Mouse (Mus musculus): Measurements from ENCODE around the gene Galnt7. TPM values are rescaled to one million over a fixed set of nuclear protein-coding genes. Genes with fewer than 3 reads are reported as not detected.

Gene Galnt7
- total and polyA plus RNA-seq, 3 experiments = 11.1 to 138 (median 18.5) TPM

DNA sequence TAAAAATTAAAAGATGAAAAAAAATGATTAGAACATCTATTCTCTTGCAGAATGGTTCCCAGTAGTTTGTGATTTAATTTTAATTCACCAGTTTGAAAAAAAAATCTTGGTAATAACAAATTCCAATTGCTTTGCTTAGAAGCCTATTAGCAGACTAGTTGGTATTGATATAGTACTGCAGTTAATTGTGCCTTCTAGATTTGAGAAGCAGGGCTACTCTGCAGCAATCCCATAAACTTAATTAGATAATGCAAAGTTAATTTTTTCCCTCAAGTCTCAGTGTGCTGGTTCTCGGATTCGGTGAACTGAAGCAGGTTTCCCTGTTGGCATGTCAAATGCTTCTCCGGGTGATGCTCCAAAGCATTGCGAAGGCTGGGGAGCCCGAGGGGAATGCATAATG is 10.1 kb downstream of the Galnt7 start:
- TF ChIP-seq E2F4 (IDR thresholded peaks at IDR 0.05; ENCODE audit: borderline replicate concordance, low read depth, low read length) (no peak), ZKSCAN1 (IDR thresholded peaks at IDR 0.05; ENCODE audit: low read depth, low read length) (no peak), MAZ (IDR thresholded peaks at IDR 0.05; ENCODE audit: low read depth, low read length) (no peak)
- Histone ChIP-seq H3K9ac (ENCODE audit: control insufficient read depth, low read depth, low read length, poor library complexity, severe bottlenecking) (no peak overlapping the region), H3K27ac (ENCODE audit: control insufficient read depth, low read depth, low read length) (no peak overlapping the region), H3K79me2 (ENCODE audit: control insufficient read depth, insufficient read depth, low read length, poor library complexity) (peaks cover 5% of the 10 kb centered on the region; the same call in 1 of the 2 replicates), H3K36me3 (ENCODE audit: control insufficient read depth in 1 of 2, insufficient read depth in 2 of 2, low read length in 2 of 2) (peaks cover 0 to 18% of the 10 kb centered on the region in 2 experiments; a peak in 3 of 4 replicates), H3K4me1 (ENCODE audit: control insufficient read depth in 1 of 2, insufficient read depth in 2 of 2, low read length in 2 of 2) (peaks cover 3 to 12% of the 10 kb centered on the region in 2 experiments; a peak in 3 of 4 replicates), H3K9me3 (replicated peaks; ENCODE audit: insufficient read depth, low read length) (no peaks in the 10 kb centered on the region), H3K4me3 (ENCODE audit: control insufficient read depth in 1 of 2, insufficient read depth in 1 of 2, low read depth in 2 of 2, low read length in 2 of 2) (no peak overlapping the region), H3K27me3 (ENCODE audit: control insufficient read depth in 1 of 2, insufficient read depth in 2 of 2, low read length in 2 of 2) (no peaks in the 10 kb centered on the region)
- no peak for DNase-seq (ENCODE audit: low read depth, low spot score)

DNA sequence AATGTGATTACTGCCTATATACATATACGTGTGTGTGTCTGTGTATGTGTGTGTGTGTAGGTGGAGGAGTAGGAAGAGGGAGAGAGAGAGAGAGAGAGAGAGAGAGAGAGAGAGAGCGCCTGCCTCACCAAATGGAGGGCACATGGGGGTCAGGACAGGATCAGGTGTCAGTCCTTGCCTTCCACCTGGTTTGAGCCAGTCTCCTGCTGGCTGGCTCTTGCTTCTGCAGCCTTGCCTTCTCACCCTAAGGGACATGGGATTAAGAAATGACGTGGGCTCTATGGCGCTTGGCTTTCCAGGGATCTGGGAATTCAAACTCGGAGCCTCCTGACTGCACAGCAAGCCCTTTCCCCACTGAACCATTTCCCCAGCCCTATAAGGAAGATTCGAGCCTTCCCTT is 13.9 kb downstream of the Galnt7 start:
- H3K4me3 ChIP-seq (ENCODE audit: control insufficient read depth in 1 of 2, insufficient read depth in 1 of 2, low read depth in 2 of 2, low read length in 2 of 2) = no peak overlapping the region

DNA sequence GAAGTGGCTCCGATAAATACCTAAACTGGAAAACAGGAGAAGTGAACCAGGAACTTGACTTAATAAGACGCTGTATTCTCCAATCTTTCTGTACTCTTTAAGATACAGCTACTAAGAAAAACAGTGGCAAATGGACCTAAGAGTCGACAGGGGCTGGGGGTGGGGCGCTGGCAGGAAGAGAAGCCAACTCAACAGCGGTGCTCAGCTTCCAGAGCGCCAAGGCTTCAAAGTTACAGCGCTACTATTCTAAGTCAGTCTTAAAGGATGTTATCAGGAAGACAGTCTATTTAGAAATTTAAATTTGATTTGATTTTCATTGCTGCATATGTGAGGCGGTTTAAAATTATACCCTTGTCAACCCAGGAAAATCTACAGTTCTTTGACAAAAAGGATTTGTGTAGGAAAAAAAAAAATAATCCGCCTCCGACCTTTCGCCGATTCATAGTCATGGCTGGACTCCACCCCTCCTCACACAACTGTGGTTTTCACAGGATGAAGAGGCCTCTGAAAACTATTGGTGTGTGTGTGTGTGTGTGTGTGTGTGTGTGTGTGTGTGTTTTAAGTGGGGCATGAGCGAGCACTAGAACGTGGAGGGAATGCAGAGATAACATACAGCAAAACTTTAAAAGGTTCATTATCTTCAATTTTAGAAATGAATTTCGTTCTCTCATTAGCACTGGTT is 15.1 kb downstream of the Galnt7 start:
- Histone ChIP-seq H3K4me1 (ENCODE audit: control insufficient read depth in 1 of 2, insufficient read depth in 2 of 2, low read length in 2 of 2) (peaks cover 3 to 7% of the 10 kb centered on the region in 2 experiments; a peak in 3 of 4 replicates), H3K9me3 (replicated peaks; ENCODE audit: insufficient read depth, low read length) (no peaks in the 10 kb centered on the region), H3K36me3 (ENCODE audit: control insufficient read depth in 1 of 2, insufficient read depth in 2 of 2, low read length in 2 of 2) (peaks cover 0 to 14% of the 10 kb centered on the region in 2 experiments; a peak in 2 of 4 replicates), H3K27me3 (ENCODE audit: control insufficient read depth in 1 of 2, insufficient read depth in 2 of 2, low read length in 2 of 2) (no peaks in the 10 kb centered on the region), H3K27ac (ENCODE audit: control insufficient read depth, low read depth, low read length) (no peak overlapping the region), H3K9ac (ENCODE audit: control insufficient read depth, low read depth, low read length, poor library complexity, severe bottlenecking) (no peak overlapping the region), H3K4me3 (ENCODE audit: control insufficient read depth in 1 of 2, insufficient read depth in 1 of 2, low read depth in 2 of 2, low read length in 2 of 2) (no peak overlapping the region), H3K79me2 (ENCODE audit: control insufficient read depth, insufficient read depth, low read length, poor library complexity) (peaks cover 3% of the 10 kb centered on the region)
- DNase-seq (ENCODE audit: low read depth, low spot score) = no peak
- no peak for TF ChIP-seq MYB (IDR thresholded peaks at IDR 0.05; ENCODE audit: low read depth, low read length)
- no peak for TF ChIP-seq NELFE (IDR thresholded peaks at IDR 0.05; ENCODE audit: low read depth, low read length)
- TF ChIP-seq MYC (IDR thresholded peaks at IDR 0.05; ENCODE audit: low read depth, low read length) = no peak
- TF ChIP-seq MXI1 (IDR thresholded peaks at IDR 0.05; ENCODE audit: low read depth, low read length) = no peak
- TF ChIP-seq NRF1 (IDR thresholded peaks at IDR 0.05; ENCODE audit: insufficient read depth, low read depth, low read length, poor library complexity, severe bottlenecking) = no peak
- TF ChIP-seq KAT2A (conservative IDR thresholded peaks at IDR 0.05; ENCODE audit: low read depth, low read length) = no peak

More for the DNA sequence above, 13.9 kb downstream of the Galnt7 start:
- Histone ChIP-seq H3K79me2 (ENCODE audit: control insufficient read depth, insufficient read depth, low read length, poor library complexity) (peaks cover 3% of the 10 kb centered on the region), H3K27me3 (ENCODE audit: control insufficient read depth in 1 of 2, insufficient read depth in 2 of 2, low read length in 2 of 2) (no peaks in the 10 kb centered on the region), H3K36me3 (ENCODE audit: control insufficient read depth in 1 of 2, insufficient read depth in 2 of 2, low read length in 2 of 2) (peaks cover 0 to 14% of the 10 kb centered on the region in 2 experiments; a peak in 3 of 4 replicates), H3K4me1 (ENCODE audit: control insufficient read depth in 1 of 2, insufficient read depth in 2 of 2, low read length in 2 of 2) (peaks cover 3 to 8% of the 10 kb centered on the region in 2 experiments; a peak in 3 of 4 replicates), H3K9ac (ENCODE audit: control insufficient read depth, low read depth, low read length, poor library complexity, severe bottlenecking) (no peak overlapping the region), H3K9me3 (replicated peaks; ENCODE audit: insufficient read depth, low read length) (no peaks in the 10 kb centered on the region), H3K27ac (ENCODE audit: control insufficient read depth, low read depth, low read length) (no peak overlapping the region)
- TF ChIP-seq EP300 (IDR thresholded peaks at IDR 0.05; ENCODE audit: low read depth in 1 of 2, low read length in 2 of 2) = no peak
- no peak for TF ChIP-seq UBTF (IDR thresholded peaks at IDR 0.05; ENCODE audit: borderline replicate concordance, insufficient read depth, low read depth, low read length)
- no peak for TF ChIP-seq POLR2A (IDR thresholded peaks at IDR 0.05; ENCODE audit: control insufficient read depth in 1 of 2, insufficient read depth in 1 of 2, low read depth in 1 of 2, low read length in 2 of 2, poor library complexity in 1 of 2)
- no peak for TF ChIP-seq GABPA (IDR thresholded peaks at IDR 0.05; ENCODE audit: low read depth, low read length)
- TF ChIP-seq MXI1 (IDR thresholded peaks at IDR 0.05; ENCODE audit: low read depth, low read length) = no peak
- no peak for TF ChIP-seq USF1 (IDR thresholded peaks at IDR 0.05; ENCODE audit: low read depth, low read length)
- TF ChIP-seq NELFE (IDR thresholded peaks at IDR 0.05; ENCODE audit: low read depth, low read length) = no peak
- TF ChIP-seq MEF2A (IDR thresholded peaks at IDR 0.05; ENCODE audit: extremely low read depth, insufficient replicate concordance, low read depth, low read length, poor library complexity, severe bottlenecking) = no peak
- DNase-seq (ENCODE audit: low read depth, low spot score) = no peak

All from MEL (cell line).